Mouse (Mus musculus) hindbrain, embryonic 10.5 days (tissue): ENCODE data around the gene Gm42742. TPM values are rescaled to one million over a fixed set of nuclear protein-coding genes. Genes with fewer than 3 reads are reported as not detected.

Experiments
- DNase-seq: peaks from one replicate; pipeline ENCODE4 v3.0.0-alpha.2; 2017; ENCODE audit warnings: low spot score
- H3K27ac ChIP-seq: fragments of 300-500 bp; sonication (generic); 2 replicates; pipeline ENCODE4 v1.5.1; 2016; ENCODE audit warnings: mild to moderate bottlenecking, moderate library complexity
- H3K27me3 ChIP-seq: fragments of 300-500 bp; sonication (generic); 2 replicates; pipeline ENCODE4 v1.6.1; 2016; ENCODE audit warnings: mild to moderate bottlenecking; ENCODE audit not compliant: poor library complexity, insufficient read depth, severe bottlenecking
- H3K36me3 ChIP-seq: fragments of 300-500 bp; sonication (generic); 2 replicates; pipeline ENCODE4 v1.6.1; 2016; ENCODE audit warnings: mild to moderate bottlenecking, moderate library complexity
- H3K4me1 ChIP-seq: fragments of 300-500 bp; sonication (generic); replicated peaks from 2 replicates; pipeline ENCODE4 v1.6.1; 2016; ENCODE audit warnings: mild to moderate bottlenecking
- H3K4me3 ChIP-seq: fragments of 300-500 bp; sonication (generic); 2 replicates; pipeline ENCODE4 v1.5.1; 2016; ENCODE audit warnings: mild to moderate bottlenecking, moderate library complexity
- H3K9me3 ChIP-seq: fragments of 300-500 bp; sonication (generic); 2 replicates; pipeline ENCODE4 v1.6.1; 2016; ENCODE audit warnings: mild to moderate bottlenecking, moderate library complexity
- WGBS: fragments of 180-500 bp; shearing (Covaris S2); methylation state at CpG from one replicate; pipeline ENCODE4 v1.1.7; 2016; 5-methylcytosine and 5-hydroxymethylcytosine counted together
- polyA plus RNA-seq: library from polyadenylated mRNA; unstranded; fragments of >200 nt; fragmentation: Nextera tagmentation; extraction: Ambion mirVana; gene quantifications from 2 replicates; pipeline ENCODE4 v1.2.1, GENCODE M21; 2016

The Gm42742 gene
- polyA plus RNA-seq: 17.6 and 75.1 TPM in 2 replicates

- peaks cover 88% of the 10 kb centered on the region for H3K4me1 ChIP-seq
These were observed at the start of gene Gm42742, which contains the start of gene Prrt2 for GRCm38 (mm10) chr7:127020901-127021562. TSS of gene Gm42742 (minus strand) at chr7:127021097. TSS of gene Prrt2 (minus strand) at chr7:127021211.

DNA sequence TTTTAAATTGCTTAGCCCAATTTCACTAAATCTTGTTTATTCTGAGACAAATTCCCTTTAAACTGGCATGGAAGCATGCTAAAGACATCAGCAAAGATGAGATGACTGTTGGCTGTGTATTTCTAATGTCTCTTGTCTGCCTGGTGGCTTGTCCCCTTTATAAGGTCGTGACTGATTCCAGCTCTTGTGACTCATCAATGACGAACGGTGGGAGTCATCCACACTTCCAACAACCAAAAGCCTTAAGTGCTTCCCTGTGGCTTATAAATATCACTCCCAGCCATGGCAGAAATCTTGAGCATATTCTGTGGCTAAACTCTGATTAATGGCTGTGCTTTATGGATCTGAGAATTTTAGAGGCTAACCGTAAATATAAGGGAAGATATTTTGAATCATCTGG lies 45.4 kb upstream of the Gm42742 start:
- DNase-seq: no peak
- Histone ChIP-seq H3K4me1 (no peaks in the 10 kb centered on the region), H3K27ac (no peak overlapping the region), H3K27me3 (no peaks in the 10 kb centered on the region), H3K9me3 (no peaks in the 10 kb centered on the region), H3K36me3 (no peaks in the 10 kb centered on the region), H3K4me3 (no peak overlapping the region)
- WGBS: 83% methylated on average over 4 of the region's 4 CpGs

More at GRCm38 (mm10) chr7:127020901-127021562, at the start of gene Gm42742, which contains the start of gene Prrt2:
- peaks cover 43% of the 10 kb centered on the region for H3K36me3 ChIP-seq
- no peaks in the 10 kb centered on the region for H3K9me3 ChIP-seq
- under 1% methylated on average over 37 of the region's 37 CpGs for WGBS
- H3K27me3 ChIP-seq: no peaks in the 10 kb centered on the region
- peak; percentile 68 for DNase-seq
- H3K27ac ChIP-seq: peak within 1 kb of the TSS; percentile 86
- H3K4me3 ChIP-seq: peak within 1 kb of the TSS; percentile 90

DNA sequence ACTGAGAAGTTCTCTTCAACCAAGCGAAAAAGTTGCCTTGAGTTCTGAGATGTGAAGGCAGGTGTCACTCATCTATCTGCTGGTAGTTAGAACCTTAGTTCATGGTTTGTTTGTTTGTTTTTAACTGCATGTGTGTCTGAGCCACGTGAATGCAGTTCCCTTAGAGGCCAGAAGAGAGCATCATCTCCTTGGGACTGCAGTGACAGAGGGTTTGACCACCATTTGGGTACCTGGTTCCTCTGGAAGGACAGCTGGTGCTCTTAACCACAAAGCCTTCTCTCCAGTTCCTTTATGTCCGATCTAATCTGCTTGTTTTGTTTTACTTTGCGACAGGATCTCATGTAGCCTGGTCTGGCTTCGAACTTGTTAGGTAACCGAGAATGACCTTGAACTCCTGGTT lies 44.6 kb upstream of the Gm42742 start:
- WGBS: 86% methylated on average over 6 of the region's 6 CpGs
- no peaks in the 10 kb centered on the region for H3K4me1 ChIP-seq
- H3K27ac ChIP-seq: no peak overlapping the region
- no peak overlapping the region for H3K4me3 ChIP-seq
- no peaks in the 10 kb centered on the region for H3K36me3 ChIP-seq
- no peaks in the 10 kb centered on the region for H3K27me3 ChIP-seq
- no peak for DNase-seq
- no peaks in the 10 kb centered on the region for H3K9me3 ChIP-seq

DNA sequence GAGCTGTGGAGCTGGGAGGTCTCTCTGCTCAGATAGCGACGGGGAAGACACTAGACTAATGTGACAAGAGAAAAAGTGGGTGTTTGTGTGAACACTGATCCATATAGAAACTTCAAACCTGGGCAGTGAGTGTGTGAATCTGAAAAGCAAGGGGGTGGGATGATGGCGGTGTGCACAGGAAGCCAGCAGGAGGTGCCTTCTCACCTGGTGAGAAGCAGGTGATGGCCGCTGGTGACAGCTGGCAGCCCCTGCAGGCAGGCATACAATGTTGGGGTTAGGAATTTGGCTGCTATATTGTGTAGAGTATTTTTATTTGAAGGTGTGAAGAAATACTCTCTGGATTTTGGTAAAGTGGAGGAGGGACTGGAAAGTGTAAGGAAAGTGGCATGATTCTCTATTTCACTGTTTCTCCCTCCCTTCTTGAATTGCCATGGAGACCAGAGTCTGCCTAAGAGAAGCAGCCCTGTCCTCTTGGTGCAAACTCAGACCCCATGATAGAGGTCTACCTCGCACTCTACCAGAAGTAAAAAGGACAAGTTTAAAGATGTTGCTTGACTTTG lies 34.2 kb upstream of the Gm42742 start:
- 77% methylated on average over 5 of the region's 5 CpGs for WGBS
- H3K27ac ChIP-seq: no peak overlapping the region
- H3K4me3 ChIP-seq: no peak overlapping the region
- DNase-seq: no peak
- H3K9me3 ChIP-seq: no peaks in the 10 kb centered on the region
- H3K36me3 ChIP-seq: no peaks in the 10 kb centered on the region
- no peaks in the 10 kb centered on the region for H3K27me3 ChIP-seq
- no peaks in the 10 kb centered on the region for H3K4me1 ChIP-seq

- peaks cover 34% of the 10 kb centered on the region for H3K36me3 ChIP-seq
- no peaks in the 10 kb centered on the region for H3K9me3 ChIP-seq
- peaks cover 23% of the 10 kb centered on the region for H3K4me1 ChIP-seq
- peak within 1 kb of the TSS; percentile 96 for H3K27ac ChIP-seq
- under 1% methylated on average over 53 of the region's 53 CpGs for WGBS
- no peaks in the 10 kb centered on the region for H3K27me3 ChIP-seq
- DNase-seq: peak; percentile 92
- peak within 1 kb of the TSS; percentile 96 for H3K4me3 ChIP-seq
These were observed 21.2 kb upstream of the Gm42742 start, which contains the start of gene Kif22 for GRCm38 (mm10) chr7:127041851-127042672. TSS of gene Kif22 (minus strand) at chr7:127042471.

GRCm38 (mm10) chr7:127031244-127031643 lies 10.3 kb upstream of the Gm42742 start:
- no peaks in the 10 kb centered on the region for H3K9me3 ChIP-seq
- H3K27ac ChIP-seq: no peak overlapping the region
- DNase-seq: no peak
- no peaks in the 10 kb centered on the region for H3K27me3 ChIP-seq
- peaks cover 17% of the 10 kb centered on the region for H3K4me1 ChIP-seq
- peaks cover 86% of the 10 kb centered on the region for H3K36me3 ChIP-seq
- H3K4me3 ChIP-seq: no peak overlapping the region
- WGBS: 81% methylated on average over 1 of the region's 1 CpGs

GRCm38 (mm10) chr7:127030172-127030571 lies 9.3 kb upstream of the Gm42742 start:
- Histone ChIP-seq H3K9me3 (no peaks in the 10 kb centered on the region), H3K27me3 (no peaks in the 10 kb centered on the region), H3K4me3 (no peak overlapping the region), H3K36me3 (peaks cover 81% of the 10 kb centered on the region), H3K27ac (no peak overlapping the region), H3K4me1 (peaks cover 20% of the 10 kb centered on the region)
- WGBS: 100% methylated on average over 1 of the region's 1 CpGs
- no peak for DNase-seq

GRCm38 (mm10) chr7:127027885-127028284 lies 7.0 kb upstream of the Gm42742 start:
- Histone ChIP-seq H3K4me3 (peak overlapping the region; percentile 90), H3K36me3 (peaks cover 81% of the 10 kb centered on the region)

DNA sequence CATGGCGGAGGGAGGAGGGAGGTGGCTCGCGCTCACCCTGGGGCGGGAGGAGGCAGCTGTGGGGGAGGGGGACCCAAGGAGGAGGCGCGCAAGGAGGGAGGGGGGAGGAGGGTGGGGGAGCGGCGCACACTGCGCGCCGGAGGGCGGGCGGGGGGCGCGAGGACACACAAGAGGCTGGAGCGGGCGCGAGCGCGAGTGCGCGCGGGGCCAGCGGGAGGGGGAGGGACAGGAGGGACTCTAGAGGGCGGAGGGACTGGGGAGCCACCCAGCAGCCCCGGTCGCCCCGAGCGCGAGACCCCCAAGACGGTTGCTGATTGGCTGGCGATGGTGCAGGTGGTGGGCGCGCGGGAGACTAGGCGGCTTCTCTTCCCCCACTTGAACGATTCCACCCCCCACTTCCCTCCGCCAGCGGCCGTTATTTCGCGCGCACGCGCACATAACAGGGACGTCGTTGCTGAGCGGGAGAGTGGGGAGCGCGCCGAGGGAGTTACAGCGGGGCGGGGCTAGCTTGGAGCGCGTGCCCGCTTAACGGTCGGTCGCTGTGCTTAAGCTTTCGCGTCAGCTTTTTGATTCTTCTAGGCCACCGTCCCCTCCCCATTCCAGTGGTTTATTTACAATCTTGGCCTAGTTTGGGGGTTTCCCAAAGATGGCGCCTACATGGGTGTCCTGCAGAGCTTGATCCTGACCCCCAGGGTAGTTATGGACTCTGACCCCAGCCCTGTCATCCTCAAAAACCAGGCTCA lies 6.3 kb upstream of the Gm42742 start, which contains the start of gene Maz:
Gene Maz, minus strand, starts transcription at position 54 of the 743 bp plus-strand sequence.
- under 1% methylated on average over 57 of the region's 63 CpGs for WGBS
- H3K36me3 ChIP-seq: peaks cover 81% of the 10 kb centered on the region

More at GRCm38 (mm10) chr7:127027885-127028284, 7.0 kb upstream of the Gm42742 start:
- Histone ChIP-seq H3K27ac (peak overlapping the region; percentile 100), H3K9me3 (no peaks in the 10 kb centered on the region), H3K4me1 (peaks cover 43% of the 10 kb centered on the region), H3K27me3 (no peaks in the 10 kb centered on the region)
- 79% methylated on average over 8 of the region's 8 CpGs for WGBS
- no peak for DNase-seq

GRCm38 (mm10) chr7:127026616-127026983 lies 5.7 kb upstream of the Gm42742 start:
- Histone ChIP-seq H3K9me3 (no peaks in the 10 kb centered on the region), H3K4me1 (peaks cover 56% of the 10 kb centered on the region), H3K36me3 (peaks cover 80% of the 10 kb centered on the region), H3K4me3 (peak overlapping the region; percentile 90), H3K27ac (peak overlapping the region; percentile 100), H3K27me3 (no peaks in the 10 kb centered on the region)
- DNase-seq: no peak
- 8% methylated on average over 36 of the region's 48 CpGs for whole genome bisulfite sequencing

More for the DNA sequence above, 6.3 kb upstream of the Gm42742 start, which contains the start of gene Maz:
- H3K4me3 ChIP-seq: peak within 1 kb of the TSS; percentile 90
- DNase-seq: peak; percentile 100
- peak within 1 kb of the TSS; percentile 100 for H3K27ac ChIP-seq
- no peaks in the 10 kb centered on the region for H3K27me3 ChIP-seq
- H3K4me1 ChIP-seq: peaks cover 50% of the 10 kb centered on the region
- no peaks in the 10 kb centered on the region for H3K9me3 ChIP-seq

- WGBS: under 1% methylated on average over 48 of the region's 48 CpGs
- Histone ChIP-seq H3K36me3 (peaks cover 76% of the 10 kb centered on the region), H3K27ac (peak overlapping the region; percentile 100), H3K9me3 (no peaks in the 10 kb centered on the region), H3K4me3 (peak overlapping the region; percentile 90), H3K27me3 (no peaks in the 10 kb centered on the region), H3K4me1 (peaks cover 60% of the 10 kb centered on the region)
- DNase-seq: peak; percentile 79
These were observed 5.3 kb upstream of the Gm42742 start for GRCm38 (mm10) chr7:127026161-127026600.

GRCm38 (mm10) chr7:127025556-127026160 lies 4.8 kb upstream of the Gm42742 start:
- peak overlapping the region; percentile 90 for H3K4me3 ChIP-seq
- peaks cover 71% of the 10 kb centered on the region for H3K36me3 ChIP-seq
- no peaks in the 10 kb centered on the region for H3K27me3 ChIP-seq
- under 1% methylated on average over 65 of the region's 65 CpGs for WGBS
- DNase-seq: no peak
- peak overlapping the region; percentile 100 for H3K27ac ChIP-seq
- H3K4me1 ChIP-seq: peaks cover 65% of the 10 kb centered on the region
- H3K9me3 ChIP-seq: no peaks in the 10 kb centered on the region
